Mouse (Mus musculus): ENCODE data around the gene Nf1.
A peak's percentile ranks its signal among the peaks of the same experiment; 100 is the strongest.

Nf1 gene

DNA sequence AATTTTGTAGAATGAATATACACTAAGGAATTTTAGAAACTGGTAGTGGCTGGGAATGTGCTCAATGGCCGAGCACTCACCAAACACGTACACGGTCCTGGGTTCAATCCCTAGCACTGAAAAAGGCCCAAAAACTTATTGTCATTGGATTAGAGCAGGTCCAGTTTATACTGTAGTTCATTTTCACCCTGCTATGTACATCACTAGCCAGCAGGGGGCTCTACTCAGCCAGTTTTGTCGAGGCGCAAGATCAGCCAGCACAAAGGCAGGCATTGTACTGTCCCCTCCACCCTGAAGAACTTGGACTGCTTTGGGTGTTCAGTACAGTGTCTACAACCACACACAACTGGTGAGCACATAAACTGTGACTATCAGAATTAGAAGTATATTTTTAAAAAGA lies 244.7 kb downstream of the Nf1 start:
- DNase-seq (ENCODE audit: low spot score) = no peak

DNA sequence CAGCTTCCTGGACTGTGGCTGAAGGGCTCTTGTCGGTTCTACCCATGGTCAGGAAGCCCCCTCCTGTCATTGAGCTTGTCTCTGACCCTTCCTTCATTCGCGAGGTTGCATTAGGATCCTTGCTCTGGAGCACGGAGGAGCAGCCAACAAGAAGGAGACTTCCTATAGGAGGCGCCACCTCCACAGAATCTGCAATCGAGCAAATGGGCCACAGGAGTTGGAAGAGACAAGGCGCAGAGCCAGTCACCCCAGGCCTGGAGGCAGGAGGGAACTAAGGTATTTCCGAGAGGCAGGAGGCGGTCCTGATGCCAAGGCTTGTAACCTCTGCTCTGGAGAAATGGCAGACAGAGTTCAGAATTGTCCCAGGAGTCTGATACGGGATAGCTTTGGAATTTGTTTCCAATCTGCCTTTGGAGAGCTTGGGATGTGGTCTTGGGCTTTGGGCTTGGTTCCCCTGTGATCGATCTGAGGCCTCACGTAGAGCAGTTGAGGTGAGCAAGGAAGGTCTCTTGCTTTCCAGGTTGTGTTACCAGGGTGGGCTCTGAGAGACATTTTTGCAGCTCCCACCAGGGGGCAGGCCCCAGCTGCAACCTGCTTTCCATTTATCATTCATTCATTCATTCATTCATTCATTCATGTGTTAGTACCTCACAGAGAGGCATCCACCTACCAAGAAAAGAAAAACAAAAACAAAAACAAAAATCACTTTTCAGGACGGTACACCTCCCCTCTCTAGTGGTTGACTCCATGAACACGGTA lies 250.0 kb downstream of the Nf1 start:
- DNase-seq (ENCODE audit: low spot score) = no peak

DNA sequence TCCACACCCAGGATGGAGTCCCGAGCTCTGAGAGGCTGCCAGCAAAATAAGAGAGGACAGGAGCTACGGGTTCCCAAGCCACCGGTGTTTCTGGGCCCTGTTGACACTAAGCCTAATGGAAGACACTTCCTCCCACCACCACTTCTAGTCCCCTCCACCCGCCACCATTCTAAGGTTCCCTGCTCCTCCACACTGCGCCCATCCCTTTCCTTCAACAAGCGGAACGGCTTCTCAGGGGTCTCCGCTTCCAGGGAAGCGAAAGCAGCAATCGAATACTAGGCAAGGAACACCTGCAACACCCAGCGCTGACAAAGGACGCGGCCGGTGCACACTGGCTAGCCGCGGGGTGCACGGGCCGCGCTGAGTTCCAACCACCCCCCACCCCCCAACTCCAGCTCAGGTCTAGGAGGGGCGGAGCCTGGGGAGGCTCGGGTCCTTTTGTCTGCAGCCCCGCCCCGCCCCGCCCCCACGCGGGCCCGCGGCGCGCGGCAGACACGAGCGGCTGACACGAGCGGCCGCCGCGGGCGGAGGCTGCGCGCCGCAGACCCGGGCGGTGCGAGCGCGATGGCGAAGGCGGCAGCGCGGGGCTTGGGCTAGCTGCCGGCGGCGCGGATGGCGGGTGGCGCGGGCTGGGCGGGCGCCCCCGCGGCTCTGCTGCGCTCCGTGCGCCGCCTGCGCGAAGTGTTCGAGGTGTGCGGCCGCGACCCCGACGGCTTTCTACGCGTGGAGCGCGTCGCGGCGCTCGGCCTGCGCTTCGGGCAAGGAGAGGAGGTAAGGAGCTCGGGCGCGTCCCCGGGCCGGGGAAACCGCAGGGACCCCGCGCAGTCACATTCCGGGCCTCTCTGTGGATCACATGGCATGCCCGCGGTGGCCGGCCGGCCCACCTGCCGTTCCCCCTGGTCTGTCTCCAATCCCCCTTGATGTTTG lies 251.4 kb downstream of the Nf1 start, which contains the start of gene Rab11fip4:
Rab11fip4 (plus strand) TSS at position 549 of the 927 bp plus-strand sequence.
- DNase-seq (ENCODE audit: low spot score) = no peak

DNA sequence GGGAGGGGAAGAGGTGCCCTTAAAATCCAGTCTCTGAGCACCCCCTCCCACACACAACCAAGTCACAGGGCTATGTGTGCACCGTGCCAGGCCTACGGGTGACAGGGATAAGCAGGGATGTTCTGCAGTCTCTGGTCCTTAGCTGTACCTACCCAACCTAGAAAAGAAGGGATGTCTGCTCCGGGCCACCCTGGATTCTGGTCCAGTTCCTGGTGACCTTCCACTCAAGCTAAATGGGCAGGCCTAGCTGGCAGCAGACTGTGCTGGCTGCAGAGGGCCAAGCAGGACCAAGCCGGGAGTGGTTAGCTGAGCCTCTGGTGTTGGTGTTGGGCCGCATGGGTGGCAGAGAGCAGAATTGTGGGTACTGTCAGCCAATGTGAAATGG lies 252.1 kb downstream of the Nf1 start:
- no peak for DNase-seq (ENCODE audit: low spot score)

DNA sequence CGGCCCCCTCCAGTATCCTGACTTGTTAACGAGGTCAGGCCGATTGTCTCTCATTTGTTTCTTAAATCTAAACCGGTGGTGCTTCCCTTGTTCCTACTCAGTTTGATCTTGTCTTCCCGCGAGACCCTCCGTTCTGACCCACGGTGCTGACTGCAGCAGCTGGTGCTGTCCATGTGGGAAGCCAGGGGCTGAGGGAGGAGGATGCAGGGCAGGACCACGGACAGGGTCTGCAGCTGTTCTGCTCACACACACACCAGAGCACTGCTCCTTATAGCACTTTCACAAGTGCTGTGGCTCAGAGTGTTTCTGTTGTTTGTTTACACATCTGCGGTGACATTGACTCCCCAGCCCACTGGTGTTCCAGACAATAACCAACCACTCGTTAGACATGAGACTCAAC lies 254.0 kb downstream of the Nf1 start:
- DNase-seq (ENCODE audit: low spot score) = no peak

DNA sequence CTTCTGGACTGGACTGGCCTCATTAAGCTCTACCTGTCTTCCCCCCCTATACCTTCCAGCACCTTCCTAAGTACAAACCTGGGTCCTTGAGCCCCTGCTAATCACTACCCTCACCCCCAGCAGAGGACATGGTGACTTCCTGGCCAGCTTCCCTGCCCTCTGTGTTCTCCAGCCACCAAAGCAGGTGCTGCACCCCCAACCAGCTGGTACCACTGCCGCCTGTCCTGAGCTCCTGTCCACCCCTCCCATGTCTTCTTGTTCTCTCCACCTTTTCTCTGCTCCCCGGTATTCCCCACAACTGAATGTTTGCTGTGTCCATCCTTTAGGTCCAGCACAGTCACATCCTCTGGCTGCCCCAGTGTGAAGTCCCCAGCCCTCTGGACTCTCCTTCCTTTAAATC lies 271.0 kb downstream of the Nf1 start:
- no peak for DNase-seq (ENCODE audit: low spot score)

DNA sequence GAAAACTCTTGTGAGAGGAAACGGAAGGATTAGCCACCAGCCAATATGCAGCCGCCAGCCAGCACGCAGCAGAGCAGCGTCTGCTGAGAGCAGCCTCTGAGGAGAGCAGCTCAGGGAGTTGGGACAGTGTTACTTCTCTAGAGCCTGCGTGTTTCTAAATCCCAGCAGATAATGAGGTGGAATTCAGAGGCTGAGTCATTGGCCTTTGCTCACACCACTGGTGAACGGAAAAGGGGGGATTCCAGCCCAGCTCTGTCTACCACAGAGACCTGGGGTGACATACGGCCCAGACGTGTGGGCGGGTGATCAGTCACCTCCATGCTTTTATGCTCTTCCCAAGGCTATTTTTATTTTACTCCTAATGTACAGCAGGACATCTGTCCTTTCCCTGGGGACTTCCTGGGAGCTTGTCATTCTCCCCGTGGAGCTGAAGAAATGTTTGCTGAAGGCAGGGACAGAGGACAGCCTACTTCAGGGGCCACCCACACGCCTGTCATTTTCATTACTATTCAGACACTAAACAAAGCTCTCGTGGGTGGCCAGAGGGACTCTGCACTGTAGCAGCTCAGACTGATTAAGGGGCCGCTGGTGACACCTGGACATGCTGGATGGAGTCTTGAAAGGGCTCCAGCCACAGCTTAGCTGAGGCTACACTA lies 271.6 kb downstream of the Nf1 start:
- DNase-seq (ENCODE audit: low spot score) = no peak

DNA sequence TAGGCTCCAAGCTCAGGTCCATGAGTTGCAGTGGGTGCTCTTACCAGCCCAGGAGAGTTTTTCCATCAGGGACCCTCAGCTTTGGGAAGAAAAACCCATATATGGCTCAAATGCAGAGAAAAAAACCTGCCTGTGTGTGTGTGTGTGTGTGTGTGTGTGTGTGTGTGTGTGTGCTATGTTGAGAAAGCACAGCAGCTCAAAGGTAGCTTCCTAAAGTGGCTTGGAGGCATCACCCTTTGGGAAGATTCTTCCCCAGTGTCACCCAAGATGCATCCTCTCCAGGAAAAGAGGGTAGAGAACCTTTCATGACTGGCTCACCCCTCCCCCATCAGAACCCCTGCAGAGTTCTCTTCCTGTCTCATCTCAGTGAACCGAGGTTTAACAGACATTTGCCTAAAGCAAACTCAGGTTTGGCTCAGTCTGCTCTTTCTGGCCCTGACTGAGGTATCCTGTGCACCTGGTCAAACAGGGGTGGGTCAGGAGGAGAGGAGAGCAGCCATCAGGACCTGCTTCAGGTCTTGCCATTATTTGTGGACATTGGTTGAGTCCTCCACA lies 272.6 kb downstream of the Nf1 start:
- DNase-seq (ENCODE audit: low spot score) = no peak

DNA sequence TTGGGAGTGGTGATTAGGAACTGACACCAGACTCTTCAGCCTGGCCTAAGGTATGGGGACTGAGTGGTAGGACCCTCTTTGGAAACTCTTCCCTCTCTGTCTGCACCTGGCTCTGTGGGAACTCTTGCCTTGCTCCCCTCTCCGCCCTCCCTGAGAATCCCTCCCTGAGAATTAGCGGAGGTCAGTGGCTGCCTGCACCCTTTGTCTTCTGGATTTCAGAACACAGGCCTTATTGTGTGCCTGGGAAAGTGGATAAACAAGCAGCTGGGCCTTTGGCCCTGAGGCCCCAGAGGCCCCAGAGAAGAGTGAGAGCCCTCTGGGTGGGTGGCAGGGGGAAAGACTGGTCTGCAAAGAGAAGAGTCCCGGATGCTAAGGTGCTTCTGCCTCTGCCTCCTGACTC lies 273.6 kb downstream of the Nf1 start:
- no peak for DNase-seq (ENCODE audit: low spot score)

DNA sequence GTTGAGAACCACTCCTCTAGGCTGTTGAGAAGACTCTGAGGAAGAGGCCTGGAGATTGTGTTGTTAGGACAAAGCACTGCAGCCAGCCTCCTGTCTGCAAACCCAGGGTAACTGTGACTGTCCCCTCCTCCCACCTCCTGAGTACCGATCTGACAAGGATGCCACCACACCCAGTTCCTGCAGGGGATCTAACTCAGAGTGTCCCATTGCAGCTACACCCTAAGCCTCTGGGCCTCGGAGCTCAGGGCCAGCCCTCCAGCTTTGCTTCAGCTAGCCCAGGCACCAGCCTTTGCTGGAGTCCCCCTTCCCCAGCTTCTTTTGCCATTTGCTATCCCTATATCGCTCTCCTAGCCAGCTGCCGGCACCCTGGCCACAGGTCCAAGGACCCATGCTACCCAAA lies 274.2 kb downstream of the Nf1 start:
- DNase-seq (ENCODE audit: low spot score) = no peak

DNA sequence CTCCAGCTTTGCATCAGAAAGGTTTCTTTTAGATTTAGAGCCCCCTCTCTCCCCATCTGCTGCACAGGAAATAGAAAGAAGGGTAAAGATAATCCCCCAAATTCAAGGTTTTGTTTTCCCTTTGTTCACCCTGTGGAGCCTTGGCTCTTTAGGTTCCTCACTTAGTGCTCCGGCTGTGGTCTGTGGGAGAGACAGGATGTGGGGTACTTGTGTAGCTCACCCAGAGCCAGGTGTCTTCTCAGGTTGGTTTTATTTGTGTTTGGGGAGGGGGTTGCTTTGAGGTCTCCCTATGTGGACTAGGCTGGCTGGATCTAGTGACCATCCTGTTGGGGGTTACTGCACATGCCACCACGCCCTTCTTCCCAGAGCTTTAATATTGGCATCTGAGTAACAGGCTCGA lies 275.4 kb downstream of the Nf1 start:
- no peak for DNase-seq (ENCODE audit: low spot score)

DNA sequence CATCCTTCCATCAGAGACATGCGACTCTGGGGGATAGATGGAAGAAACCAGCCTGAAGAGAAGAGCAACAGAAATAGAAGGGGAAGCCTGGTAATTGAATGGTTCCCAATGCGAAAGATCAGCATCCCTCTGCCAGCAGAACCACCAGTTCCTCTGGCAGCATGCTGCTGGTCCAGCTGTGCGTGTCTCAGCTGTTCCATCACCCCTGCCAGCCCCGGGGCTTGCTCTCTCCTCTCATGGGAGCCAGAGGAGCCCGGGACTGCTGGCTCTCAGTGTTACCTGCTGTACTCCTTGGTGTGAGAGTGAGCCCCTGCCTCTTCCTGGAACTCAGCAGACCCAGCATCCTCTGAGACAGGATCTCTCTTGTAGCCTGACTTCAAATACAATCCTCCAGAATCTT lies 276.4 kb downstream of the Nf1 start:
- DNase-seq (ENCODE audit: low spot score) = no peak

DNA sequence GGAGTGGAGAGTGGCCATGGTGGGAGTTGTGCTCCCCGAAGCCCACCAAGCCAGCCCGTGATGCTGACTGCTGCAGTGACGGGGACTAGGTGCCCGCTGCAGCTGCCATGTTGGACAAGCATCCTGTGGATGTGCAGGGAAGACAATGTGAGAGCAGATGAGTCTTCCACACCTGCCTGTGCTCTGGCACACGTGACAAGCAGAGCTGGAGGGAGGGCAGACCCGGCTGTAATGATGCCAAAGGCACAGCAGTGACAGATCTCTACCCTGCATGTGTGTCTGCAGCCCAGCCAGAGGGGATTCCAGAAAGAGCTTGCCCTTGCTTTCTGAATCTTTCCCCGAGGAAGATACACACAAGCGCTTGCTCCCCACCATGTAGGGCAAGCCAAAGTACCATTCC lies 278.5 kb downstream of the Nf1 start:
- no peak for DNase-seq (ENCODE audit: low spot score)

DNA sequence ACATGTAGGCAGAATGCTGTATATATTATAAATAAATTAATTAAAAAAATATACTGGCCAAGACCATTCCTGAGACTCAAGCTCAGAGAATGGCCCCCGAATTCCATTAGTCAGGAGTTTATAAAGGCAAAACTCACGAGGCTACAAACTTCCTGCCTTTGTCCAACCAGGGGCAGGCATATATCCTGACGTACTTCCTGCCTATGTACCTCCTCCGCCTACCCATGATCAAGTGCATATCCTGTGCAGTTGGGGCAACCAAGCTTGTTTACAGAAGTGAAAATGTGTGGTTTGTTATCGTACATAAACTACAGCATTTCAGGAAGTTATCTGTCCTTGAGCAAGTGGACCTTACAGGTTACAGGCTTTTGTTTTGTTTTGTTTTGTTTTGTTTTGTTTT lies 283.5 kb downstream of the Nf1 start:
- no peak for DNase-seq (ENCODE audit: low spot score)

DNA sequence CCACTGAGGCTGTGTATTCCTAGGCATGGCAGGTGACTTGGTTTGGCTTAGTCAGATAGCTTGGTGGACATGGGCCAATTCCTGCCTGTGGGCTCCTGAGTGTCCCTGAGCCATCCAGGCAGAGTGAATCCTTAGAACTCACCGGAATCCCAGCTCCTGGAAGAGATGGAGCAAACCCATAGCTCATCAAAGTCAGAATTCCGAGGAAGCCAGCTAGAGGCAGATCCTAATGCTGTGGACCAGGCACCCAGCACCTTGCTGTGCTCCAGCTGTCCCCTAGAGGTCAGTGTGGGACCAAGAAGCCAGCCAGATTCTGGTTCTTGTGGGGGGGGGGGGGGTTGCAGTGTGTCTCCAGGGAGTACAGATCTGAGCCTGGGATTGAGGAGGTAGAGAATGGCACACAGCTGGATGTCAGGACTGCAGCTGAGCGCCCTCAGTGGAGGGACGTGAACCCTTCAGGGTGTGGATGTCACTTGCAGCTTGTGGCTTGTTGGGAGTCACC lies 285.4 kb downstream of the Nf1 start:
- peak; percentile 55 for DNase-seq (ENCODE audit: low spot score)

DNA sequence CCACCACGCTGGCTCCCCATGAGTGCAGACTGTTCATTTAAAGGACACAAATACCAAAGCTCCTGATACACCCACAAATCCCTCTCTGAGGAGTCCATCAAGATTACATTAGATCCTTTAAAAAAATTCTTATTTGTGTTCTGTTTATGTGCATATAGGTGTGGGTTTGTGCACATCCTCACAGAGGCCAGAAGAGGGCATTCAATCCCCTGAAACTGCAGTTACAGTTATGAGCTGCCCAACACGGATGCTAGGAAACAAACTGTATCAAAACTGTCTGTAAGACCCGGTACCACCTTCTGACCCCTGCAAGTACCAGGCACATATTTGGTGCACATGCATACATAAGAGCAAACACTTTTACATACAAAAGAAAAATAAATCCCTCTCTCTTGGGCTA lies 289.2 kb downstream of the Nf1 start:
- no peak for DNase-seq (ENCODE audit: low spot score)

DNA sequence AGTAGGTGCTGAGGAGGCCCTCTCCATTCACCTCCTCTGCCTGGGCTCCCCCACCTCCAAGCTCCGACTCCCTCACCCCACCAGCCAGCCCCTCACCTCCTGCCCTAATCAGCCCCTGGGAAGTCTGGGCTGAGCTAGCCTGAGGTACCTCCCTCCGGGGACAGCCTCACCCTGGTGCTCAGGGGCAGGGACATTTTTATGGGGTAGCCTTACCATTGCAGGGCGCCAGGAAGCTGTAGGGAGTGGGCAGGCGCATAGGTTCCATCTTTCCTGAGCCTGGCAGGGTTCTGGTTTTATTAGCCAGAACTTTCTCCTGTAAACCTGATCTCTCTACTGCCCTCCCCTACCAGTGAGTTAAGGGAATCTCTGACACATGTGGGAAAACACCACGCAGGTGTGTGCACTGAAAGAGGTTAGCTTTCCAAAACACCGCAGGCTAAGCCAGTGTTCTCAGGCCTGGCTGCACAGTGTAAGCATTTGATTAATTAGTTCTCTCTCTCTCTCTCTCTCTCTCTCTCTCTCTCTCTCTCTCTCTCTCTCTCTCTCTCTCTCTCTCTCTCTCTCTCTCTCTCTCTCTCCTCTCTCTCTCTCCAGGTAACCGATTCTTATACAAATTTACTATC lies 290.4 kb downstream of the Nf1 start:
- no peak for DNase-seq (ENCODE audit: low spot score)

DNA sequence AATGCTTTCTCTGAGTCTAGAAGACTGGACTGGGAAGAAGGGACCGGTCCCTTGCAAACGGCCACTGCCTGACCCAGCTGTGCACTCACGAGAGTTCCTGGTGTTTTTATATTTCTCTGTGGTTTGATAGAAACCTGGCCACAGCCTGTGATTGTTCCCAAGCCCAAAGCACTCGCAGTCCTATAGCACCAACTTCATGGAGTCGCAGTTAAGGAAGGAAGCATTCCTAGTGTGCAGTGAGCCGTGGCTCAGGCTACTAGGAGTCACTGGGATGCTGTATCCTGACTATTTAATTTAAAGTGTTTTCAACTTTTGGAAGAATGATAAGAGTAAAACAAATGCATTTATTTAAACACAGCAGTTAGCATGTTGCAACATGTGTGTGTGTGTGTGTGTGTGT lies 291.0 kb downstream of the Nf1 start:
- no peak for DNase-seq (ENCODE audit: low spot score)
